Mouse (Mus musculus) lung, adult 2 months (tissue): ENCODE measurements around the gene Ovol2. TPM values are rescaled to one million over a fixed set of nuclear protein-coding genes. Genes with fewer than 3 reads are reported as not detected.

Source experiments
- DNase-seq: peaks from one replicate; pipeline ENCODE4 v3.0.0; 2022
- H3K4me1 ChIP-seq: fragments of 200-500 bp; 2 replicates; pipeline ENCODE4 v1.6.1; 2011; ENCODE audit warnings: low read length; ENCODE audit not compliant: control insufficient read depth, insufficient read depth
- H3K4me3 ChIP-seq: fragments of 200-500 bp; replicated peaks from 2 replicates; pipeline ENCODE3; 2011; ENCODE audit warnings: low read depth, mild to moderate bottlenecking, control low read depth, low read length; ENCODE audit errors: extremely low read depth
- CTCF ChIP-seq: fragments of 200-500 bp; IDR thresholded peaks from 2 replicates; pipeline ENCODE4 v1.5.1; 2011; ENCODE audit warnings: mild to moderate bottlenecking, low read length, control low read depth; ENCODE audit not compliant: insufficient read depth
- POLR2A ChIP-seq: fragments of 200-500 bp; IDR thresholded peaks from 2 replicates; pipeline ENCODE4 v1.6.1; 2011; ENCODE audit warnings: low read depth, mild to moderate bottlenecking, control low read depth, low read length, borderline replicate concordance; ENCODE audit errors: extremely low read depth
- WGBS: fragments of 180-500 bp; shearing (Covaris S2); methylation state at CpG from one replicate; pipeline ENCODE4 v1.1.7; 2018; 5-methylcytosine and 5-hydroxymethylcytosine counted together
- polyA plus RNA-seq: library from polyadenylated mRNA; depleted of rRNA; stranded (reverse); fragments of >200 nt; gene quantifications from 2 replicates; pipeline ENCODE4 v1.2.3, GENCODE M21; 2012

Gene Ovol2
- polyA plus RNA-seq, 1 experiment, result 6.7 TPM

GRCm38 (mm10) chr2:144329451-144329850, 2.5 kb downstream of the Ovol2 start:
- 11% methylated on average over 10 of the region's 10 CpGs for WGBS
- no peak for DNase-seq
- TF ChIP-seq POLR2A (no peak), CTCF (no peak)
- H3K4me3 ChIP-seq, result no peak overlapping the region
- H3K4me1 ChIP-seq, result peaks cover 15% of the 10 kb centered on the region

GRCm38 (mm10) chr2:144324218-144324617, 7.7 kb downstream of the Ovol2 start:
- Histone ChIP-seq H3K4me1 (no peaks in the 10 kb centered on the region), H3K4me3 (no peak overlapping the region)
- DNase-seq, result no peak
- TF ChIP-seq CTCF, result no peak
- no peak for TF ChIP-seq POLR2A
- WGBS, result 67% methylated on average over 3 of the region's 3 CpGs

GRCm38 (mm10) chr2:144311372-144311771, 20.6 kb downstream of the Ovol2 start:
- DNase-seq, result no peak
- H3K4me1 ChIP-seq, result no peaks in the 10 kb centered on the region
- WGBS, result 76% methylated on average over 2 of the region's 2 CpGs
- TF ChIP-seq POLR2A (no peak), CTCF (no peak)
- H3K4me3 ChIP-seq, result no peak overlapping the region

GRCm38 (mm10) chr2:144310273-144310672, 21.7 kb downstream of the Ovol2 start:
- no peak for TF ChIP-seq CTCF
- no peak for TF ChIP-seq POLR2A
- Histone ChIP-seq H3K4me3 (no peak overlapping the region), H3K4me1 (no peaks in the 10 kb centered on the region)
- no peak for DNase-seq
- 65% methylated on average over 5 of the region's 5 CpGs for WGBS

GRCm38 (mm10) chr2:144308561-144308960, 23.4 kb downstream of the Ovol2 start:
- Histone ChIP-seq H3K4me3 (no peak overlapping the region), H3K4me1 (no peaks in the 10 kb centered on the region)
- DNase-seq, result no peak
- 63% methylated on average over 8 of the region's 8 CpGs for whole genome bisulfite sequencing
- TF ChIP-seq CTCF, result no peak
- no peak for TF ChIP-seq POLR2A

GRCm38 (mm10) chr2:144305721-144306294, 26.1 kb downstream of the Ovol2 start:
- WGBS, result 71% methylated on average over 18 of the region's 18 CpGs
- no peak for DNase-seq
- Histone ChIP-seq H3K4me1 (no peaks in the 10 kb centered on the region), H3K4me3 (no peak overlapping the region)
- TF ChIP-seq POLR2A, result no peak
- peak; percentile 23; the same call in 1 of the 2 replicates for TF ChIP-seq CTCF

- TF ChIP-seq CTCF, result no peak
- TF ChIP-seq POLR2A, result no peak
- 95% methylated on average over 11 of the region's 11 CpGs for WGBS
- H3K4me3 ChIP-seq, result no peak overlapping the region
Observed at GRCm38 (mm10) chr2:144301101-144301500, 30.8 kb downstream of the Ovol2 start.

GRCm38 (mm10) chr2:144299749-144300669, 31.9 kb downstream of the Ovol2 start:
- no peaks in the 10 kb centered on the region; the same call in 1 of the 2 replicates for H3K4me1 ChIP-seq
- no peak overlapping the region for H3K4me3 ChIP-seq
- TF ChIP-seq POLR2A (no peak), CTCF (no peak)
- WGBS, result 37% methylated on average over 9 of the region's 9 CpGs
- no peak for DNase-seq

More at GRCm38 (mm10) chr2:144301101-144301500, 30.8 kb downstream of the Ovol2 start:
- H3K4me1 ChIP-seq, result no peaks in the 10 kb centered on the region; the same call in 1 of the 2 replicates
- no peak for DNase-seq

- no peaks in the 10 kb centered on the region; the same call in 1 of the 2 replicates for H3K4me1 ChIP-seq
- no peak overlapping the region for H3K4me3 ChIP-seq
- no peak for DNase-seq
- WGBS, result 55% methylated on average over 9 of the region's 9 CpGs
- TF ChIP-seq POLR2A (no peak), CTCF (no peak)
Observed at GRCm38 (mm10) chr2:144295145-144295735, 36.7 kb downstream of the Ovol2 start.
